In the genomic region with DNA sequence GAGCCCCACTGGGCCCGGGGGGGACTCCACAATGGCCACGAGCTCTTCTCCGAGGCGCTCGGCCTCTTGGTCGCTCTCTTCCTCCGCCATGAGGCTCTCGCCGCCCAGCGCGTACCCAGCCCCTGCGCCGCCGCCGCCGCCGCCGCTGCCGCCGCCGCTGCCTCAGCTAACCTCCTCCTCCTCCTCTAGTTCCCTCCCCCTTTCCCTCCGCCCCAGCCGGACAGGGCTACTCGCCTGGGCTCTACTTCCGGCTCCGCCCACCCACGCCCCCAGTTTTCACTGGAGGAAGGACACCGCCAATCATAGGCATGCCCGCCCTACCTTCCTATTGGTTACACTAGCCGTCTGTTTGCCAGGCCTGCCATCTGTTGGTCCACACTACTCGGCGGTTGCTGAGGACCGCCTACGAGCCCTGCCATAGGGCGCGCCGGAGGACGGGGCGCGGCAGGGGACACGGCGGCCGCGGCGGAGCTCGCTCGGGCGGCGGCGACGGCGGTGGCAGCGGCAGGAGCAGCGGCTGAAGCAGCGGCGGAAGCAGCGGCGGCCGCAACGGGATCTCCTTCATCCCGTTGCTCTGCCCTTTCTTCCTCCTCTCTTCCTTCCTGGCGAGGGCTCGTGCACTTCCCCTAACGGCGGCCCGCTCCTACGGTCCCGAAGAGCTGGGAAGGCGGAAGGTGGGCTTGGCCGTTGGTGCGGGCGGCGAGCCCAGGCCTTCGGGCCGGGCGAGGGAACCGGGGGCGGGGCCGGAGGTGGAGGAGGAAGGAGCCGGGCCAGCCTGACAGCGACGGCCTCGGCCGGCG, we compare ENCODE assay signal across 8 mouse cellular contexts. TPM values are rescaled to one million over a fixed set of nuclear protein-coding genes. Genes with fewer than 3 reads are reported as not detected.
A peak's percentile ranks its signal among the peaks of the same experiment; 100 is the strongest.
DNase-seq lines count a peak whose midpoint lies in the region; ATAC-seq and TF ChIP-seq lines count a peak whose summit lies in the region.

Gene Zfp654, minus strand, starts transcription at position 90 of the 800 bp plus-strand sequence.
Gene Cggbp1, plus strand, starts transcription at position 434 of the 800 bp plus-strand sequence.

- 1% methylated on average over 56 of the region's 85 CpGs for WGBS in forebrain, embryonic 12.5 days
- under 1% methylated on average over 53 of the region's 85 CpGs for WGBS in heart, postnatal 0 days
- WGBS in liver, embryonic 16.5 days (ENCODE audit: insufficient replicate concordance) = 1% methylated on average over 68 of the region's 85 CpGs
- under 1% methylated on average over 67 of the region's 85 CpGs for WGBS in neural tube, embryonic 13.5 days

- peak within 1 kb of the TSS; percentile 92 for H3K4me2 ChIP-seq in forebrain, embryonic 12.5 days
- H3K4me2 ChIP-seq in heart, postnatal 0 days (ENCODE audit: low read depth, low read length) = peak within 1 kb of the TSS; percentile 83
- H3K4me2 ChIP-seq in liver, embryonic 16.5 days (ENCODE audit: low read depth, low read length) = peak within 1 kb of the TSS; percentile 85
- H3K4me2 ChIP-seq in neural tube, embryonic 13.5 days = peak within 1 kb of the TSS; percentile 97

- peak within 1 kb of the TSS; percentile 97 for H3K27ac ChIP-seq in forebrain, embryonic 12.5 days
- H3K27ac ChIP-seq in heart, postnatal 0 days (ENCODE audit: low read depth) = peak within 1 kb of the TSS; percentile 99
- H3K27ac ChIP-seq in liver, embryonic 16.5 days (ENCODE audit: low read length) = peak within 1 kb of the TSS; percentile 99
- H3K27ac ChIP-seq in neural tube, embryonic 13.5 days (replicated peaks) = peak within 1 kb of the TSS; percentile 97
- H3K27ac ChIP-seq in testis, adult 2 months (ENCODE audit: control insufficient read depth, insufficient read depth, low read depth, low read length) = peak within 1 kb of the TSS; percentile 97

- no peaks in the 10 kb centered on the region for H3K9me3 ChIP-seq in E14TG2a.4 (ENCODE audit: low read length)
- no peaks in the 10 kb centered on the region for H3K9me3 ChIP-seq in forebrain, embryonic 12.5 days
- no peaks in the 10 kb centered on the region for H3K9me3 ChIP-seq in heart, postnatal 0 days (replicated peaks; ENCODE audit: control insufficient read depth, low read length)
- H3K9me3 ChIP-seq in liver, embryonic 16.5 days (replicated peaks; ENCODE audit: control insufficient read depth, low read length) = no peaks in the 10 kb centered on the region
- H3K9me3 ChIP-seq in neural tube, embryonic 13.5 days = no peaks in the 10 kb centered on the region

- H3K36me3 ChIP-seq in E14TG2a.4 (ENCODE audit: insufficient read depth, low read length) = peaks cover 38% of the 10 kb centered on the region
- H3K36me3 ChIP-seq in forebrain, embryonic 12.5 days (replicated peaks) = peaks cover 21% of the 10 kb centered on the region
- H3K36me3 ChIP-seq in heart, postnatal 0 days (replicated peaks; ENCODE audit: control insufficient read depth, insufficient read depth, low read length) = peaks cover 20% of the 10 kb centered on the region
- peaks cover 13% of the 10 kb centered on the region for H3K36me3 ChIP-seq in liver, embryonic 16.5 days (ENCODE audit: control insufficient read depth, insufficient read depth)
- peaks cover 20% of the 10 kb centered on the region for H3K36me3 ChIP-seq in neural tube, embryonic 13.5 days
- peaks cover 3% of the 10 kb centered on the region for H3K36me3 ChIP-seq in testis, adult 2 months (ENCODE audit: control insufficient read depth, insufficient read depth, low read length)

- no peak for TF ChIP-seq CTCF in E14TG2a.4 (conservative IDR thresholded peaks at IDR 0.05; ENCODE audit: low read length)
- no peak for TF ChIP-seq CTCF in heart, postnatal 0 days (IDR thresholded peaks at IDR 0.05; ENCODE audit: low read depth)
- TF ChIP-seq CTCF in testis, adult 2 months (IDR thresholded peaks at IDR 0.05; ENCODE audit: control insufficient read depth, insufficient read depth, insufficient replicate concordance, low read depth, low read length) = no peak

- peaks cover 51% of the 10 kb centered on the region for H3K4me1 ChIP-seq in E14TG2a.4 (replicated peaks; ENCODE audit: low read depth, low read length)
- peaks cover 22% of the 10 kb centered on the region for H3K4me1 ChIP-seq in forebrain, embryonic 12.5 days
- peaks cover 6% of the 10 kb centered on the region for H3K4me1 ChIP-seq in heart, postnatal 0 days (ENCODE audit: control insufficient read depth, insufficient read depth)
- H3K4me1 ChIP-seq in liver, embryonic 16.5 days (ENCODE audit: control insufficient read depth, low read depth, low read length) = peaks cover 14% of the 10 kb centered on the region
- peaks cover 32% of the 10 kb centered on the region for H3K4me1 ChIP-seq in neural tube, embryonic 13.5 days (replicated peaks)
- H3K4me1 ChIP-seq in testis, adult 2 months (ENCODE audit: control insufficient read depth, insufficient read depth, low read length) = peaks cover 10% of the 10 kb centered on the region

- peak within 1 kb of the TSS; percentile 99 for H3K4me3 ChIP-seq in E14TG2a.4 (replicated peaks; ENCODE audit: low read length)
- peak within 1 kb of the TSS; percentile 93 for H3K4me3 ChIP-seq in forebrain, embryonic 12.5 days (replicated peaks)
- H3K4me3 ChIP-seq in heart, postnatal 0 days (ENCODE audit: low read depth, low read length) = peak within 1 kb of the TSS; percentile 95
- H3K4me3 ChIP-seq in liver, embryonic 16.5 days (ENCODE audit: low read depth, low read length) = peak within 1 kb of the TSS; percentile 98
- H3K4me3 ChIP-seq in neural tube, embryonic 13.5 days = peak within 1 kb of the TSS; percentile 88
- H3K4me3 ChIP-seq in testis, adult 2 months (ENCODE audit: control insufficient read depth, low read depth, low read length) = peak within 1 kb of the TSS; percentile 98

- no peaks in the 10 kb centered on the region for H3K27me3 ChIP-seq in E14TG2a.4 (ENCODE audit: insufficient read depth, low read length)
- H3K27me3 ChIP-seq in forebrain, embryonic 12.5 days = no peaks in the 10 kb centered on the region
- no peaks in the 10 kb centered on the region for H3K27me3 ChIP-seq in heart, postnatal 0 days (ENCODE audit: control insufficient read depth, insufficient read depth, low read length)
- H3K27me3 ChIP-seq in liver, embryonic 16.5 days (ENCODE audit: control insufficient read depth, insufficient read depth, low read depth, low read length) = no peaks in the 10 kb centered on the region
- H3K27me3 ChIP-seq in neural tube, embryonic 13.5 days = no peaks in the 10 kb centered on the region
- no peaks in the 10 kb centered on the region for H3K27me3 ChIP-seq in testis, adult 2 months (ENCODE audit: control insufficient read depth, insufficient read depth, low read length)

- peak; percentile 100 for ATAC-seq in forebrain, embryonic 12.5 days (ENCODE audit: low FRiP score)
- ATAC-seq in heart, postnatal 0 days (ENCODE audit: insufficient read depth, low read depth) = peak; percentile 99
- peak; percentile 99 for ATAC-seq in liver, embryonic 16.5 days (ENCODE audit: low read depth)
- ATAC-seq in neural tube, embryonic 13.5 days (ENCODE audit: low read depth) = peak; percentile 100

- TF ChIP-seq EP300 in heart, postnatal 0 days (IDR thresholded peaks at IDR 0.05; ENCODE audit: low read depth) = no peak; the same call in 1 of the 2 replicates

- DNase-seq in c-Kit-positive CD71-positive TER-119-positive erythroid progenitor cells, embryonic 14.5 days (ENCODE audit: low spot score) = peak; percentile 99
- DNase-seq in heart, postnatal 0 days (ENCODE audit: low spot score) = peak; percentile 99
- peak; percentile 100 for DNase-seq in kidney, postnatal 4 days

- H3K9ac ChIP-seq in forebrain, embryonic 12.5 days = peak within 1 kb of the TSS; percentile 90
- H3K9ac ChIP-seq in heart, postnatal 0 days (replicated peaks; ENCODE audit: low read depth, low read length) = peak within 1 kb of the TSS; percentile 95
- peak within 1 kb of the TSS; percentile 99 for H3K9ac ChIP-seq in liver, embryonic 16.5 days (ENCODE audit: low read depth, low read length)
- peak within 1 kb of the TSS; percentile 90 for H3K9ac ChIP-seq in neural tube, embryonic 13.5 days

- peak; percentile 82 for TF ChIP-seq POLR2A in testis, adult 2 months (IDR thresholded peaks at IDR 0.05; ENCODE audit: control insufficient read depth, low read depth, low read length)

RNA-seq across cellular contexts. Expression of gene Zfp654, which starts in this region (rescaled TPM):
- polyA plus RNA-seq in forebrain, embryonic 12.5 days (2016; fragmentation: Nextera tagmentation; extraction: Ambion mirVana) = 9.6 and 10.4 TPM in 2 replicates
- 5.4 and 8.9 TPM in 2 replicates for total RNA-seq in heart, postnatal 0 days (2014; rRNA removed; ENCODE audit: low replicate concordance)
- 3.0 and 3.3 TPM in 2 replicates for polyA plus RNA-seq in heart, postnatal 0 days (2015; fragmentation: Nextera tagmentation; extraction: Ambion mirVana)
- 2.6 and 3.0 TPM in 2 replicates for polyA plus RNA-seq in liver, embryonic 16.5 days (2015; fragmentation: Nextera tagmentation; extraction: Ambion mirVana)
- polyA plus RNA-seq in neural tube, embryonic 13.5 days (2015; fragmentation: Nextera tagmentation; extraction: Ambion mirVana) = 5.7 and 7.4 TPM in 2 replicates
- 34.9 and 41.3 TPM in 2 replicates for polyA plus RNA-seq in testis, adult 2 months (2012; rRNA removed)

RNA-seq across cellular contexts. Expression of gene Cggbp1, which starts in this region (rescaled TPM):
- polyA plus RNA-seq in forebrain, embryonic 12.5 days (2016; fragmentation: Nextera tagmentation; extraction: Ambion mirVana) = 118 and 131 TPM in 2 replicates
- total RNA-seq in heart, postnatal 0 days (2014; rRNA removed; ENCODE audit: low replicate concordance) = 28.9 and 29.6 TPM in 2 replicates
- 27.5 and 29.5 TPM in 2 replicates for polyA plus RNA-seq in heart, postnatal 0 days (2015; fragmentation: Nextera tagmentation; extraction: Ambion mirVana)
- 22.7 and 25.9 TPM in 2 replicates for polyA plus RNA-seq in liver, embryonic 16.5 days (2015; fragmentation: Nextera tagmentation; extraction: Ambion mirVana)
- 65.3 and 74.1 TPM in 2 replicates for polyA plus RNA-seq in neural tube, embryonic 13.5 days (2015; fragmentation: Nextera tagmentation; extraction: Ambion mirVana)
- polyA plus RNA-seq in testis, adult 2 months (2012; rRNA removed) = 11.9 and 12.9 TPM in 2 replicates

Comparison
In these comparisons a context has a peak if more than half of its experiments do, and no peak if none do; other contexts are left out.
1. Peak in every context shown above with its lines: DNase-seq, ATAC-seq, H3K4me3 ChIP-seq and H3K27ac ChIP-seq.